Mouse (Mus musculus): ENCODE results near the gene Sox12. TPM values are rescaled to one million over a fixed set of nuclear protein-coding genes. Genes with fewer than 3 reads are reported as not detected.
"Not testable (repeated sequence)": the region's sequence is repeated elsewhere in the genome, so short reads cannot be mapped to it uniquely, and the experiment has no call there.

The Sox12 gene
- polyA plus RNA-seq, 1 experiment: 7.8 TPM

GRCm38 (mm10) chr2:152439833-152440232 lies 42.0 kb upstream of the Sox12 start:
- Histone ChIP-seq H3K4me3 (no peak overlapping the region), H3K36me3 (ENCODE audit: control insufficient read depth, insufficient read depth) (no peaks in the 10 kb centered on the region), H3K79me2 (ENCODE audit: control insufficient read depth, insufficient read depth) (no peaks in the 10 kb centered on the region), H3K27me3 (ENCODE audit: control insufficient read depth, insufficient read depth, insufficient read length) (peaks cover 17% of the 10 kb centered on the region), H3K4me2 (ENCODE audit: low read depth) (no peak overlapping the region), H3ac (ENCODE audit: control insufficient read depth, insufficient read length) (no peak overlapping the region)
- TF ChIP-seq MYOD1 (IDR thresholded peaks at IDR 0.05; ENCODE audit: control insufficient read depth in 1 of 3, insufficient read length in 2 of 3, low read depth in 2 of 3): no peak
- no peak for TF ChIP-seq E2F4 (IDR thresholded peaks at IDR 0.05; ENCODE audit: insufficient read depth)
- TF ChIP-seq USF1 (IDR thresholded peaks at IDR 0.05; ENCODE audit: low read depth): no peak
- TF ChIP-seq TCF12 (IDR thresholded peaks at IDR 0.05; ENCODE audit: insufficient read depth, poor library complexity, severe bottlenecking): no peak
- TF ChIP-seq MAX (IDR thresholded peaks at IDR 0.05; ENCODE audit: low read depth): no peak
- no peak for TF ChIP-seq POLR2A (IDR thresholded peaks at IDR 0.05; ENCODE audit: insufficient read length, low read depth)
- no peak for TF ChIP-seq MYOG (IDR thresholded peaks at IDR 0.05; ENCODE audit: control insufficient read depth in 1 of 3, insufficient read depth in 1 of 3, insufficient read length in 2 of 3, low read depth in 2 of 3)
- TF ChIP-seq POLR2AphosphoS2 (IDR thresholded peaks at IDR 0.05; ENCODE audit: insufficient read length, low read depth): no peak
- TF ChIP-seq CEBPB (IDR thresholded peaks at IDR 0.05; ENCODE audit: insufficient read depth, poor library complexity, severe bottlenecking): no peak
- no peak for TF ChIP-seq TCF3 (IDR thresholded peaks at IDR 0.05; ENCODE audit: insufficient read length, low read depth)
- TF ChIP-seq REST (IDR thresholded peaks at IDR 0.05; ENCODE audit: insufficient read depth, insufficient read length): no peak
- TF ChIP-seq SRF (IDR thresholded peaks at IDR 0.05; ENCODE audit: control insufficient read depth, insufficient read length, low read depth): no peak

- no peaks in the 10 kb centered on the region for H3K36me3 ChIP-seq (ENCODE audit: control insufficient read depth, insufficient read depth)
- H3ac ChIP-seq (ENCODE audit: control insufficient read depth, insufficient read length): no peak overlapping the region
- no peak overlapping the region for H3K4me2 ChIP-seq (ENCODE audit: low read depth)
- H3K79me2 ChIP-seq (ENCODE audit: control insufficient read depth, insufficient read depth): no peaks in the 10 kb centered on the region
- peaks cover 14% of the 10 kb centered on the region for H3K27me3 ChIP-seq (ENCODE audit: control insufficient read depth, insufficient read depth, insufficient read length)
- H3K4me3 ChIP-seq: no peak overlapping the region
- TF ChIP-seq USF1 (IDR thresholded peaks at IDR 0.05; ENCODE audit: low read depth) (no peak), POLR2A (IDR thresholded peaks at IDR 0.05; ENCODE audit: insufficient read length, low read depth) (no peak), E2F4 (IDR thresholded peaks at IDR 0.05; ENCODE audit: insufficient read depth) (no peak), REST (IDR thresholded peaks at IDR 0.05; ENCODE audit: insufficient read depth, insufficient read length) (no peak), TCF3 (IDR thresholded peaks at IDR 0.05; ENCODE audit: insufficient read length, low read depth) (no peak), SRF (IDR thresholded peaks at IDR 0.05; ENCODE audit: control insufficient read depth, insufficient read length, low read depth) (no peak), POLR2AphosphoS2 (IDR thresholded peaks at IDR 0.05; ENCODE audit: insufficient read length, low read depth) (no peak), TCF12 (IDR thresholded peaks at IDR 0.05; ENCODE audit: insufficient read depth, poor library complexity, severe bottlenecking) (no peak), MAX (IDR thresholded peaks at IDR 0.05; ENCODE audit: low read depth) (no peak), MYOD1 (IDR thresholded peaks at IDR 0.05; ENCODE audit: control insufficient read depth in 1 of 3, insufficient read length in 2 of 3, low read depth in 2 of 3) (no peak), CEBPB (IDR thresholded peaks at IDR 0.05; ENCODE audit: insufficient read depth, poor library complexity, severe bottlenecking) (no peak), MYOG (IDR thresholded peaks at IDR 0.05; ENCODE audit: control insufficient read depth in 1 of 3, insufficient read depth in 1 of 3, insufficient read length in 2 of 3, low read depth in 2 of 3) (no peak)
These were observed 41.1 kb upstream of the Sox12 start for GRCm38 (mm10) chr2:152438963-152439362.

DNA sequence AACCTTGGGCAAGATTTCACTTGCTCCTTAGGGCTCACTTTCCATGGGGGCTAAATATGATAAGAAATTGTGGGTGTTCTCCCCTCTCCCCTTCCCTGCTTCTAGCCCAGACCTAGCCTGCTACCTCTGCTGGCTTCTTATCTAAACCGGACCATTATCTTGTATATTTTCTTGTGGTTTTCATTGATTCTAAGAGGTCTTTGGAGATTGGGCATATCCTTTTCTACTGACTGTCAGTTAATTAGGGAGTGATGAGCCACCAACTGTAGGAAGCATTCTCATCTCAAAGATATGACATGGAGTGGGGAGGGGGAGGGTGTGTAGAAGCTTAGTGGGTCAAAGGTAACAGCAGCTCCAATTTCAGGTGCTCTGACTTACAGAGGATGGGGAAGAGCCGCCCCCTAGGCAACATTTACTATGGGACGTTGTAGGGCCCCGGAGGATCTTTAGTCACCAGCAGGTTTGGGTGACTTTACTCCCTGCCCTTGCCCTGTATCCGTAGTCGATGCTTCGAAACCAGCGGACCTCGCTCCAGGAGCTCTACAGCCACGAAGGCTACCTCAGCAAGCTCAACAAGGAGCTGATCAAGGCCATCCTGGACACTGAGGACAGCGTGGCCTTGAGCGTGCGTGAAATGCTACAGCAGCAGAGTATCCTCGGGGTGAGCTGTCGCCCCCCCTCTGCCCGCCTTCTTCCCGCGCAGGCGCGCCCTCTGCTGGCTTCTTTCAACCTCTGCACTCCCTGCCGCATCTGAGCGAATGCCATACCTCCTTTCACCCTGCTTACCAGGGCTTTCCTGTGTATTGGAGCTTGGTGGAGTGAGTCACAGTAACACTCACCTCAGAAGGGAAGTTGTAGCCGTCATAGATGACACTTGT lies 39.4 kb upstream of the Sox12 start:
- Histone ChIP-seq H3K4me2 (ENCODE audit: low read depth) (peak overlapping the region; percentile 53), H3K79me2 (ENCODE audit: control insufficient read depth, insufficient read depth) (no peaks in the 10 kb centered on the region), H3K27me3 (ENCODE audit: control insufficient read depth, insufficient read depth, insufficient read length) (peaks cover 21% of the 10 kb centered on the region), H3K36me3 (ENCODE audit: control insufficient read depth, insufficient read depth) (no peaks in the 10 kb centered on the region), H3K4me3 (no peak overlapping the region), H3ac (ENCODE audit: control insufficient read depth, insufficient read length) (no peak overlapping the region)
- no peak for TF ChIP-seq MAX (IDR thresholded peaks at IDR 0.05; ENCODE audit: low read depth)

DNA sequence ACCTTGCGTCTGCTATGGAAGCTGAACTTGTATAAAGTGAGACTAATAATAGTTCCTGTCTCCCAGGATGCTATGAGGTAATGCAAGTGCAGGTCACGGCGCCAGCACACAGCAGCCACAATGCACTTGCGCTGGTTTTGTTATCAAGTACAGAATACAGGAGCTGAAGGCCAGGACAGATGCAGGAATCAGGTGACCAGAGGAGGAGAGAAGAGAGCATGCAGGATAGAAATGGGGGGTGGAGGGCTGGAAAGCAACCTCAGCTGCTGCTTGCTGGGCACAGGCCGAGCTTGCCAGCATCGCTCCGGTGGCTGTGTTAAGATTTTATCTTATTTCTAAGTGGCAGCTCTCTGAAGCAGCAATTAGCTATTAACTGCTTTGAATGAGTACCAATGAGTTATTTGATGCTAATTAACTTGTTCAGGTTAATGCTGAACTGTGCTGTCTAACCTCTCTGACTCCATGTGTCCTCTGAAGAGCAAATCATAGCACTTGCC lies 38.6 kb upstream of the Sox12 start:
- no peak overlapping the region for H3K4me3 ChIP-seq
- H3ac ChIP-seq (ENCODE audit: control insufficient read depth, insufficient read length): no peak overlapping the region
- peaks cover 17% of the 10 kb centered on the region for H3K27me3 ChIP-seq (ENCODE audit: control insufficient read depth, insufficient read depth, insufficient read length)
- no peaks in the 10 kb centered on the region for H3K79me2 ChIP-seq (ENCODE audit: control insufficient read depth, insufficient read depth)
- no peaks in the 10 kb centered on the region for H3K36me3 ChIP-seq (ENCODE audit: control insufficient read depth, insufficient read depth)
- TF ChIP-seq REST (IDR thresholded peaks at IDR 0.05; ENCODE audit: insufficient read depth, insufficient read length) (no peak), E2F4 (IDR thresholded peaks at IDR 0.05; ENCODE audit: insufficient read depth) (no peak), MYOG (IDR thresholded peaks at IDR 0.05; ENCODE audit: control insufficient read depth in 1 of 3, insufficient read depth in 1 of 3, insufficient read length in 2 of 3, low read depth in 2 of 3) (no peak), TCF3 (IDR thresholded peaks at IDR 0.05; ENCODE audit: insufficient read length, low read depth) (no peak), MYOD1 (IDR thresholded peaks at IDR 0.05; ENCODE audit: control insufficient read depth in 1 of 3, insufficient read length in 2 of 3, low read depth in 2 of 3) (no peak), USF1 (IDR thresholded peaks at IDR 0.05; ENCODE audit: low read depth) (no peak), POLR2AphosphoS2 (IDR thresholded peaks at IDR 0.05; ENCODE audit: insufficient read length, low read depth) (no peak), SRF (IDR thresholded peaks at IDR 0.05; ENCODE audit: control insufficient read depth, insufficient read length, low read depth) (no peak), CEBPB (IDR thresholded peaks at IDR 0.05; ENCODE audit: insufficient read depth, poor library complexity, severe bottlenecking) (no peak), TCF12 (IDR thresholded peaks at IDR 0.05; ENCODE audit: insufficient read depth, poor library complexity, severe bottlenecking) (no peak), POLR2A (IDR thresholded peaks at IDR 0.05; ENCODE audit: insufficient read length, low read depth) (no peak), MAX (IDR thresholded peaks at IDR 0.05; ENCODE audit: low read depth) (no peak)
- H3K4me2 ChIP-seq (ENCODE audit: low read depth): no peak overlapping the region

DNA sequence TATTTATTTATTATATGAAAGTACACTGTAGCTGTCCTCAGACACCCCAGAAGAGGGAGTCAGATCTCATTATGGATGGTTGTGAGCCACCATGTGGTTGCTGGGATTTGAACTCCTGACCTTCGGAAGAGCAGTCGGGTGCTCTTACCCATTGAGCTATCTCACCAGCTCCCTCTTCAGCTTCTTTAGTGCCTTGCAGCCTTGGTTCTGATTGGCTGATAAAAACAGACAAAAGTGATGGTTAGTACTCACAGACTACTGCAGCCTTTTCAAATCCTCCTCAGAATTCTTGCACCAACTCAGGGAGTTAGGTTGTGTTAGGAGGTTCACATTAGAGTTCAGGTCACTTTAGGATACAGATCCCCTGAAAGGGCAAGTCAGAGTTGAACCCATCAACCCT lies 30.6 kb upstream of the Sox12 start:
- not testable (repeated sequence) for H3K79me2 ChIP-seq (ENCODE audit: control insufficient read depth, insufficient read depth); H3ac ChIP-seq (ENCODE audit: control insufficient read depth, insufficient read length); H3K4me3 ChIP-seq; H3K36me3 ChIP-seq (ENCODE audit: control insufficient read depth, insufficient read depth); H3K4me2 ChIP-seq (ENCODE audit: low read depth)
- peaks cover 11% of the 10 kb centered on the region for H3K27me3 ChIP-seq (ENCODE audit: control insufficient read depth, insufficient read depth, insufficient read length)
